Mouse (Mus musculus): ENCODE measurements around the gene Ascc1.
A peak's percentile ranks its signal among the peaks of the same experiment; 100 is the strongest.
"Not testable (repeated sequence)": the region's sequence is repeated elsewhere in the genome, so short reads cannot be mapped to it uniquely, and the experiment has no call there.

Gene Ascc1

GRCm38 (mm10) chr10:59974786-59975185 lies 27.8 kb upstream of the Ascc1 start:
- DNase-seq (ENCODE audit: extremely low read depth, insufficient read length, low spot score), result no peak

- DNase-seq (ENCODE audit: extremely low read depth, insufficient read length, low spot score), result no peak
Measured at GRCm38 (mm10) chr10:59977141-59977540, 25.5 kb upstream of the Ascc1 start.

GRCm38 (mm10) chr10:59977715-59978343 lies 24.8 kb upstream of the Ascc1 start:
- peak; percentile 67 for DNase-seq (ENCODE audit: extremely low read depth, insufficient read length, low spot score)

GRCm38 (mm10) chr10:59978401-59978800 lies 24.2 kb upstream of the Ascc1 start:
- no peak for DNase-seq (ENCODE audit: extremely low read depth, insufficient read length, low spot score)

- DNase-seq (ENCODE audit: extremely low read depth, insufficient read length, low spot score), result peak; percentile 35
Measured at GRCm38 (mm10) chr10:59978873-59979743, 23.5 kb upstream of the Ascc1 start.

- DNase-seq (ENCODE audit: extremely low read depth, insufficient read length, low spot score), result no peak
Measured at GRCm38 (mm10) chr10:59980815-59981244, 21.8 kb upstream of the Ascc1 start.

GRCm38 (mm10) chr10:59981336-59981735 lies 21.3 kb upstream of the Ascc1 start:
- DNase-seq (ENCODE audit: extremely low read depth, insufficient read length, low spot score), result no peak

GRCm38 (mm10) chr10:59981792-59982191 lies 20.8 kb upstream of the Ascc1 start:
- no peak for DNase-seq (ENCODE audit: extremely low read depth, insufficient read length, low spot score)

GRCm38 (mm10) chr10:59982379-59982873 lies 20.2 kb upstream of the Ascc1 start:
- DNase-seq (ENCODE audit: extremely low read depth, insufficient read length, low spot score), result no peak

GRCm38 (mm10) chr10:59988036-59988435 lies 14.6 kb upstream of the Ascc1 start:
- no peak for DNase-seq (ENCODE audit: extremely low read depth, insufficient read length, low spot score)

- no peak for DNase-seq (ENCODE audit: extremely low read depth, insufficient read length, low spot score)
Measured at GRCm38 (mm10) chr10:59990393-59990792, 12.2 kb upstream of the Ascc1 start.

GRCm38 (mm10) chr10:59991262-59991880 lies 11.2 kb upstream of the Ascc1 start:
- DNase-seq (ENCODE audit: extremely low read depth, insufficient read length, low spot score), result no peak

- no peak for DNase-seq (ENCODE audit: extremely low read depth, insufficient read length, low spot score)
Measured at GRCm38 (mm10) chr10:59992024-59992423, 10.6 kb upstream of the Ascc1 start.

- not testable (repeated sequence) for DNase-seq (ENCODE audit: extremely low read depth, insufficient read length, low spot score)
Measured at GRCm38 (mm10) chr10:59993813-59994212, 8.8 kb upstream of the Ascc1 start.

GRCm38 (mm10) chr10:59995889-59996288 lies 6.7 kb upstream of the Ascc1 start:
- no peak for DNase-seq (ENCODE audit: extremely low read depth, insufficient read length, low spot score)

- DNase-seq (ENCODE audit: extremely low read depth, insufficient read length, low spot score), result no peak
Measured at GRCm38 (mm10) chr10:59997591-59997990, 5.0 kb upstream of the Ascc1 start.

- DNase-seq (ENCODE audit: extremely low read depth, insufficient read length, low spot score), result no peak
Measured at GRCm38 (mm10) chr10:59999057-59999456, 3.5 kb upstream of the Ascc1 start.

- DNase-seq (ENCODE audit: extremely low read depth, insufficient read length, low spot score), result not testable (repeated sequence)
Measured at GRCm38 (mm10) chr10:60001663-60002062, 942 bp upstream of the Ascc1 start.

GRCm38 (mm10) chr10:60002203-60002602 lies 402 bp upstream of the Ascc1 start:
- DNase-seq (ENCODE audit: extremely low read depth, insufficient read length, low spot score), result no peak

GRCm38 (mm10) chr10:60003213-60003752 lies 678 bp downstream of the Ascc1 start:
- DNase-seq (ENCODE audit: extremely low read depth, insufficient read length, low spot score), result no peak

- no peak for DNase-seq (ENCODE audit: extremely low read depth, insufficient read length, low spot score)
Measured at GRCm38 (mm10) chr10:60003847-60004246, 1.2 kb downstream of the Ascc1 start.

All from 3134 (cell line).